Mouse (Mus musculus) forebrain, embryonic 13.5 days (tissue): ENCODE data around the gene Magoh. TPM values are rescaled to one million over a fixed set of nuclear protein-coding genes. Genes with fewer than 3 reads are reported as not detected.

Source experiments
- ATAC-seq: fragments of 200-750 bp; cut with Nextera tagmentation; 2 replicates; pipeline ENCODE4 v1.8.0; 2017
- H3K27ac ChIP-seq: fragments of 300-500 bp; sonication (generic); 2 replicates; pipeline ENCODE4 v1.5.1; 2015; ENCODE audit warnings: inconsistent platforms, mild to moderate bottlenecking, moderate library complexity
- H3K27me3 ChIP-seq: fragments of 300-500 bp; sonication (generic); 2 replicates; pipeline ENCODE4 v1.6.1; 2015; ENCODE audit warnings: mild to moderate bottlenecking, inconsistent platforms
- H3K36me3 ChIP-seq: fragments of 300-500 bp; sonication (generic); 2 replicates; pipeline ENCODE4 v1.6.1; 2015; ENCODE audit warnings: mild to moderate bottlenecking, inconsistent platforms; ENCODE audit not compliant: poor library complexity, severe bottlenecking
- H3K4me1 ChIP-seq: fragments of 300-500 bp; sonication (generic); 2 replicates; pipeline ENCODE4 v1.6.1; 2015; ENCODE audit warnings: inconsistent platforms
- H3K4me2 ChIP-seq: fragments of 300-500 bp; sonication (generic); 2 replicates; pipeline ENCODE4 v1.6.1; 2015; ENCODE audit warnings: inconsistent platforms, mild to moderate bottlenecking, moderate library complexity
- H3K4me3 ChIP-seq: fragments of 300-500 bp; sonication (generic); 2 replicates; pipeline ENCODE4 v1.5.1; 2015; ENCODE audit warnings: mild to moderate bottlenecking, inconsistent platforms
- H3K9ac ChIP-seq: fragments of 300-500 bp; sonication (generic); 2 replicates; pipeline ENCODE4 v1.6.1; 2015; ENCODE audit warnings: mild to moderate bottlenecking, inconsistent platforms
- H3K9me3 ChIP-seq: fragments of 300-500 bp; sonication (generic); replicated peaks from 2 replicates; pipeline ENCODE4 v1.6.1; 2016; ENCODE audit warnings: inconsistent platforms
- WGBS: fragments of 180-500 bp; shearing (Covaris S2); methylation state at CpG from one replicate; pipeline ENCODE4 v1.1.7; 2015; 5-methylcytosine and 5-hydroxymethylcytosine counted together
- polyA plus RNA-seq: library from polyadenylated mRNA; unstranded; fragments of >200 nt; fragmentation: Nextera tagmentation; extraction: Ambion mirVana; gene quantifications from 2 replicates; pipeline ENCODE4 v1.2.1, GENCODE M21; 2015

Gene Magoh
- polyA plus RNA-seq, 1 experiment from 2014 or later: 224 TPM

DNA sequence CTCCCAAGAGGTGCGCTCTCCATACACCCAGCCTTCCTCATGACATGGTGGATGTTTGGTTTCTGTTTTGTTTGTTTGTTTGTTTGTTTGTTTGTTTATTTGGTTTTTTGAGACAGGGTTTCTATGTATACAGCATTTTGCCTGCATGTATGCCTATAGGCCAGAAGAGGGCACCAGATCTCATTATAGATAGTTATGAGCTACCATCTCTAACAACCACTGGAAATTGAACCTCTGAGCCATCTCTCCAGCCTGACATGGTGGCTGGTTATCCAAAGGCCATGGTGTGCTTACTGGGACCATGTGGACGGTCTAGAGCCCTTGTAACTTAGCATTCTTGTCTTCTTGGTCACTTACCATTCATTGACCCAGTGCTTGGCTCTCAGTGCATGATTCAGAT is 13.1 kb downstream of the Magoh start:
- WGBS: 75% methylated on average over 2 of the region's 2 CpGs
- Histone ChIP-seq H3K4me3 (no peak overlapping the region), H3K36me3 (peaks cover 61% of the 10 kb centered on the region)

GRCm38 (mm10) chr4:107899211-107899927 is 19.8 kb downstream of the Magoh start:
- Histone ChIP-seq H3K9ac (no peak overlapping the region), H3K27me3 (no peaks in the 10 kb centered on the region), H3K9me3 (no peaks in the 10 kb centered on the region), H3K27ac (no peak overlapping the region), H3K4me1 (no peaks in the 10 kb centered on the region), H3K36me3 (peaks cover 69% of the 10 kb centered on the region), H3K4me3 (no peak overlapping the region), H3K4me2 (no peak overlapping the region)
- no peak for ATAC-seq
- 90% methylated on average over 5 of the region's 5 CpGs for WGBS

More for the DNA sequence above, 13.1 kb downstream of the Magoh start:
- Histone ChIP-seq H3K27me3 (no peaks in the 10 kb centered on the region), H3K9me3 (no peaks in the 10 kb centered on the region), H3K9ac (no peak overlapping the region), H3K4me1 (peaks cover 15% of the 10 kb centered on the region), H3K4me2 (no peak overlapping the region), H3K27ac (no peak overlapping the region)
- ATAC-seq: no peak

GRCm38 (mm10) chr4:107900206-107900605 is 20.7 kb downstream of the Magoh start:
- H3K27ac ChIP-seq: no peak overlapping the region
- H3K9me3 ChIP-seq: no peaks in the 10 kb centered on the region
- H3K4me3 ChIP-seq: no peak overlapping the region
- H3K9ac ChIP-seq: no peak overlapping the region
- H3K36me3 ChIP-seq: peaks cover 60% of the 10 kb centered on the region
- H3K4me1 ChIP-seq: no peaks in the 10 kb centered on the region
- no peaks in the 10 kb centered on the region for H3K27me3 ChIP-seq
- H3K4me2 ChIP-seq: no peak overlapping the region
- ATAC-seq: no peak
- 90% methylated on average over 3 of the region's 3 CpGs for WGBS

GRCm38 (mm10) chr4:107904252-107904651 is 24.7 kb downstream of the Magoh start:
- no peaks in the 10 kb centered on the region for H3K4me1 ChIP-seq
- H3K27me3 ChIP-seq: no peaks in the 10 kb centered on the region
- WGBS: 96% methylated on average over 10 of the region's 10 CpGs
- ATAC-seq: no peak
- no peak overlapping the region for H3K27ac ChIP-seq
- H3K4me3 ChIP-seq: no peak overlapping the region
- peaks cover 45% of the 10 kb centered on the region for H3K36me3 ChIP-seq
- no peak overlapping the region for H3K9ac ChIP-seq
- no peak overlapping the region for H3K4me2 ChIP-seq
- H3K9me3 ChIP-seq: no peaks in the 10 kb centered on the region

GRCm38 (mm10) chr4:107906561-107906960 is 27.0 kb downstream of the Magoh start:
- H3K9ac ChIP-seq: no peak overlapping the region
- no peaks in the 10 kb centered on the region for H3K4me1 ChIP-seq
- no peak overlapping the region for H3K27ac ChIP-seq
- H3K4me3 ChIP-seq: no peak overlapping the region
- ATAC-seq: no peak
- WGBS: 92% methylated on average over 9 of the region's 9 CpGs
- peaks cover 55% of the 10 kb centered on the region for H3K36me3 ChIP-seq
- no peaks in the 10 kb centered on the region for H3K9me3 ChIP-seq
- H3K27me3 ChIP-seq: no peaks in the 10 kb centered on the region
- no peak overlapping the region for H3K4me2 ChIP-seq

- Histone ChIP-seq H3K27ac (no peak overlapping the region), H3K4me3 (no peak overlapping the region), H3K36me3 (peaks cover 58% of the 10 kb centered on the region), H3K4me2 (no peak overlapping the region), H3K4me1 (no peaks in the 10 kb centered on the region), H3K9ac (no peak overlapping the region; the same call in 1 of the 2 replicates), H3K9me3 (no peaks in the 10 kb centered on the region), H3K27me3 (no peaks in the 10 kb centered on the region)
- 91% methylated on average over 4 of the region's 4 CpGs for WGBS
- no peak for ATAC-seq
Observed at GRCm38 (mm10) chr4:107910020-107910419, 30.5 kb downstream of the Magoh start.

DNA sequence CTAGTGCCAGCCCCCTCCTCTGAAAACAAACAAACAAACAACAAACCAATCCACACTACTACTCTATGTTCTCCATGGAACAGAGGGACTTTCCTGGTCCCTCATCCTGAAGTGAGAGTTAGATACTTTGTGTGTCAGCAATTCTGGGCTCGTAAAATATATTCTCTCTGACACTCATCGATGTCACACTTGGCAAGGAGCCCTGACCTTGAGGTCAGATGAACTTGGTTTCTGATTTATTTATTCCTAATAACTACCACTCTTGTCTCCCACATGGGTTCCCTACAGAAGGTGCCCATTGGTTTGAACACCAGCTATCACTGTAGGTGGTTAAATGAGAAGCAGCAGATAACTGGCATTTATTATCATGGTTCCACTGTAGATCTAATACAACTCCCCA is 40.8 kb downstream of the Magoh start:
- ATAC-seq: no peak
- no peak overlapping the region for H3K9ac ChIP-seq
- no peaks in the 10 kb centered on the region for H3K9me3 ChIP-seq
- peaks cover 16% of the 10 kb centered on the region for H3K4me1 ChIP-seq
- no peak overlapping the region for H3K27ac ChIP-seq
- no peak overlapping the region for H3K4me3 ChIP-seq
- no peak overlapping the region for H3K4me2 ChIP-seq
- 0 out of 2 replicates have a peak, but pooled peaks cover 5% of the 10 kb centered on the region for H3K36me3 ChIP-seq
- no peaks in the 10 kb centered on the region for H3K27me3 ChIP-seq
- WGBS: 95% methylated on average over 2 of the region's 2 CpGs

- Histone ChIP-seq H3K4me2 (no peak overlapping the region), H3K36me3 (0 out of 2 replicates have a peak, but pooled peaks cover 5% of the 10 kb centered on the region), H3K4me3 (no peak overlapping the region), H3K9me3 (no peaks in the 10 kb centered on the region), H3K4me1 (peaks cover 16% of the 10 kb centered on the region), H3K9ac (no peak overlapping the region), H3K27ac (no peak overlapping the region), H3K27me3 (no peaks in the 10 kb centered on the region)
- no peak for ATAC-seq
- WGBS: 87% methylated on average over 8 of the region's 8 CpGs
Observed at GRCm38 (mm10) chr4:107921152-107921695, 41.7 kb downstream of the Magoh start.

GRCm38 (mm10) chr4:107921952-107922351 is 42.4 kb downstream of the Magoh start:
- Histone ChIP-seq H3K27ac (no peak overlapping the region), H3K4me1 (peaks cover 16% of the 10 kb centered on the region), H3K36me3 (0 out of 2 replicates have a peak, but pooled peaks cover 5% of the 10 kb centered on the region), H3K4me3 (no peak overlapping the region), H3K9ac (no peak overlapping the region), H3K4me2 (peak overlapping the region; percentile 81), H3K27me3 (no peaks in the 10 kb centered on the region), H3K9me3 (no peaks in the 10 kb centered on the region)
- 71% methylated on average over 4 of the region's 4 CpGs for WGBS
- no peak for ATAC-seq

GRCm38 (mm10) chr4:107923145-107923802 is 43.7 kb downstream of the Magoh start, which contains the start of gene Cpt2:
Gene Cpt2, minus strand, starts transcription at chr4:107923610.
- Histone ChIP-seq H3K4me1 (peaks cover 16% of the 10 kb centered on the region), H3K27ac (peak within 1 kb of the TSS; percentile 25; the same call in 1 of the 2 replicates), H3K27me3 (no peaks in the 10 kb centered on the region), H3K4me3 (peak within 1 kb of the TSS; percentile 75), H3K9me3 (no peaks in the 10 kb centered on the region), H3K4me2 (peak within 1 kb of the TSS; percentile 81), H3K9ac (peak within 1 kb of the TSS; percentile 84), H3K36me3 (0 out of 2 replicates have a peak, but pooled peaks cover 5% of the 10 kb centered on the region)
- WGBS: 1% methylated on average over 38 of the region's 38 CpGs
- peak; percentile 93 for ATAC-seq

DNA sequence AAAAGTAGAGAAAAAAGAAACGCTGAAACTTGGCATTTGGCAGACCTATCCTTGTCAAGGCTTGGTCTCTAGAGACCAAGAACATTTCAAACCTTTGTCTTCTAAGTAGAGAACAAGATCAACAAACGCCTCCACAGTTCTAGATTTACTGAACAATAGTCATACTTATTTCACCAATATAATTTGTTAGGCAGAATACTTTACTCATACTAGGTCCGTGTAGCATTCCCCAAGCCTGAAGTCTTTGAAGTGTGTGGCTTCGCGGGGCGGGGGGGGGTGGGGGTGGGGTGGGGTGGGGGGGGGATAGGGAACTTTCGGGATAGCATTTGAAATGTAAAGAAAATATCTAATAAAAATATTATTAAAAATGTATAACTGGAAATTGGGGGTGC is 44.2 kb downstream of the Magoh start:
- H3K9ac ChIP-seq: no peak overlapping the region

GRCm38 (mm10) chr4:107928269-107928668 is 48.7 kb downstream of the Magoh start:
- no peaks in the 10 kb centered on the region for H3K36me3 ChIP-seq
- WGBS: 77% methylated on average over 2 of the region's 2 CpGs
- no peak overlapping the region for H3K27ac ChIP-seq
- H3K4me3 ChIP-seq: no peak overlapping the region
- no peaks in the 10 kb centered on the region for H3K27me3 ChIP-seq
- peaks cover 2% of the 10 kb centered on the region for H3K4me1 ChIP-seq
- H3K9me3 ChIP-seq: no peaks in the 10 kb centered on the region
- H3K4me2 ChIP-seq: no peak overlapping the region
- H3K9ac ChIP-seq: no peak overlapping the region
- no peak for ATAC-seq

More for the DNA sequence above, 44.2 kb downstream of the Magoh start:
- H3K4me3 ChIP-seq: peak overlapping the region; percentile 75
- no peaks in the 10 kb centered on the region for H3K9me3 ChIP-seq
- no peak; the same call in 1 of the 2 replicates for ATAC-seq
- 0 out of 2 replicates have a peak, but pooled peaks cover 5% of the 10 kb centered on the region for H3K36me3 ChIP-seq
- H3K4me1 ChIP-seq: peaks cover 16% of the 10 kb centered on the region
- H3K27me3 ChIP-seq: no peaks in the 10 kb centered on the region
- 47% methylated on average over 7 of the region's 7 CpGs for WGBS
- peak overlapping the region; percentile 81 for H3K4me2 ChIP-seq
- no peak overlapping the region for H3K27ac ChIP-seq
